Mouse (Mus musculus) cerebellum, postnatal 36 days (tissue): ENCODE measurements around the gene Tsc1.

Source experiments
- DNase-seq, 2 experiments: peaks; one replicate each; pipeline ENCODE4 v3.0.0; 2021 to 2022; ENCODE audit warnings: mixed read lengths in 2 of 2

Tsc1 gene

DNA sequence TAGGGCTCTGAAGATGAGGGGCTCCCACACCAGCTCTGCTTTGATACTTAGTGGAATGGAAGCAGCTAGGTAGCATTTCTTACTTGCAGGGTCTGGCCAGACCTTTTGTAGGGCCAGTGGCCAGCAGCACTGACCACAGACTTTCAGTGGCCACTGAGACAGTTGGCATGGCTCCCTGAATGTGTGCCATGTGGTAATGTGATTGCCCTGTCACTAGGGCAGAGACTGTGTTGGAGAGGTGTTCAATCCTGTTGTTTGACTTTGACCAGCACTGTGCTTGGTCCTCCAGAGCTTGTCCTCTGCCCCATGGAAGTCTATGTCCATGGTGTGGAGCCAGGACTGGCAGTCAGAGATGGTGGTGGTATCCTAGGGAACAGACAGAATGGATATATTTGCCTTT is 9.5 kb downstream of the Tsc1 start:
- DNase-seq, result peak; percentile 40

DNA sequence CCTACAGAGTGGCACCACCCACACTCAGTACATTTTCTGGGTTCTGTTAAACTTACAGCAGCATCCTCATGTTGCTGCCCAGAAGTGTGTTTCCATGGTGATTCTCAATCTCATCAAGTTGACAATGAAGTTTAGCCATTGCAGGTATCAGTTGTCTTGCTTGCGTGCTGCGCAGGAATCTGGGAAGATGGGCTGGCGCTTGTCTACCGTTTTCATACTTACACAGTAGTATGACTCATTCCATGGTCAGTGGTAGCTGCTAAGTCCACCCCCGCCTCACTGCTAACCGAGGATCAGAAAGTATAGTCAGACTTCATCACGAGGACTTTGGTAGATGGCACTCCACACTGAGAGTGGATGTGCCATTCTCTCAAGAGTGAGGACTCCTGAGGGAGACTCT is 12.3 kb downstream of the Tsc1 start:
- DNase-seq, result no peak

DNA sequence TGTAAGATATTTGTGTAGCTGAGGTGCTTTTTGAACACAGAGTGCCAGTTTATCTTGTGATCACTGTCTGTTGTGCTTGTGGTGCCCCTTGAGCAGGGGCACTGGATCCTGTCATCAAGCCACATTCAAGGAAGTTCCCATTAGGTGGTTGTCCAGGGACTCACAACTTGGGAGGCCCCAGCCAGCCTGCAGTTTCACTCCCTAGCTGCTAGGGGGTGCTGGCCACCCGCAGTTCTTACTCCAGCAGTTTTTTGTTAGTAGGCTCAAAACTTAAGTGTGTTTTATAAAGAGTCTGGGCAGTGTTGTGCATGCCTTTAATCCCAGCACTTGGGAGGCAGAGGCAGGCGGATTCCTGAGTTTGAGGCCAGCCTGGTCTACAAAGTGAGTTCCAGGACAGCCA is 13.3 kb downstream of the Tsc1 start:
- DNase-seq, result no peak

DNA sequence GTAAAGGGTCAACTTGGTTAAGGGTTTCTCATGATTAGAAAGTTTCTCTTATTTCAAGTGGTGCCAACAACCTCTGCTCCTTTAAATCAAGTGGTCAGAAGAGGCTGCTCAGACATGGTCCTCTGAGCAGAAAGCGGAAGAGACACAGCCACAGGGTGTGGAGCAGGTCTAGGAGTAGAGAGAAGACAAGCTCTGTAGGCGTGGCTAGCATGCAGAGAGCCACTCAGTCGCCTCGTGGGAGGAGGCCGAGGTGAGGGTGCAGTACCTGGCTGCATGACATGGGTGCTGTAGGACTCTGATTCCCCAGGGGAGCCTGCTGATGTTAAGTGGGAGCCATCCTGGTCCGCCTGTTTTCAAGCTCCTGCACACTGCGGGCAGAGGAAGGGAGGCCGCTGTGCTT is 15.2 kb downstream of the Tsc1 start:
- DNase-seq, result no peak

DNA sequence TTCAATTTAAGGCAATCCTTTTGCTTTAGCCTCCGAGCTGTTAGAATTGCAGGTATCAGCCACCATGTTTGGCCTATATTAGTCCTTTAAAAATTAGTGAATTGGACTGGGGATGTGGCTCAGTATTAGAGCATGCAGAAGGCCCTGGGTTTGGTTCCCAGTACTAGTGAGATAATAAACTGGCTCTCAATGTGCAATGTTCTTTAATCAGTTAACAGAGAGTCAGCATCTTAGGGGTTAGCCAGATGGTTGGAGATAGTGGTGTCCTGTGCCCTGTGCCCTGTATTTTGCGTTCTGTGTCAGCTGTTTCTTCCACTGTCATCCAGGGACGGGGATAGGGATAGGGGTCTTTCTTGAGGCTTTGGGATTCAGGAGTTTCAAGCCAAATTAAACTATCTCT is 21.9 kb downstream of the Tsc1 start:
- DNase-seq, result no peak

DNA sequence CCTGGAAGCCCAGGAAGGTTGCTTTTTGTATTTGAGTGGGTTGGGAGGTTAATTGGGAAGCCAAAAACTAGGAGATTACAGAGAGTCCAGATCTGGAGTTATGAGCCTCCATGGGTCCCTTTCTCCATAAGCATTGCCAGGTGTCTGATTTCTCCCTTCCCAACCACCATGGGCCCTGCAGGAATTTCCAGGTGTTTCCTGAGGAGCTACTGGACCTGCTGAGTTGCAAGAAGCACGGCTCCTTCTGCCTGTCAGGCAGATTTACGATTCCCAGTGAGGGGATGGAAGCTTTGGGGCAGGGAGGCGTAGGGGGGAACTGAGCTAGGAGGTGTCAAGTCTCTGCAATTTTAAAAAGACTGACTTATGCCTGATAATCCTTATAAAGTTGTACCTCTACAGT is 24.8 kb downstream of the Tsc1 start:
- no peak for DNase-seq

DNA sequence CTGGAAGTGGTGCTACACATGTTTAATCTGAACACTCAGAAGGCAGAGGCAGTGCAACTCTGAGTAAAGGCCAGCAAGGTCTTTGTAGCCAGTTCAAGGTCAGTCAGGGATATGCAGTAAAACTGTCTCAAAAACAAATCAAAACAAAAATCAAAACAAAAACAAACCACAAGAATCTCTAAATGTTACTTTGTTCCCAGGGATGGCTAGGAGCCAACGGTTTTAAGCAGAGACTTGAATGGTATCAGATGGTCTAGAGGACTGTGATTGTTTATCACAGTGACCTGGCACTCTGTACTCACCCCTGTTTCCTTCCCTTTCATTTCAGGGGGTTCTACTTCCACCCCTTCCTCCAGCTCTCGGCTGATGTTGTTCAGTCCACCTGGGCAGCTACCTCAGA is 30.4 kb downstream of the Tsc1 start:
- DNase-seq, result no peak

DNA sequence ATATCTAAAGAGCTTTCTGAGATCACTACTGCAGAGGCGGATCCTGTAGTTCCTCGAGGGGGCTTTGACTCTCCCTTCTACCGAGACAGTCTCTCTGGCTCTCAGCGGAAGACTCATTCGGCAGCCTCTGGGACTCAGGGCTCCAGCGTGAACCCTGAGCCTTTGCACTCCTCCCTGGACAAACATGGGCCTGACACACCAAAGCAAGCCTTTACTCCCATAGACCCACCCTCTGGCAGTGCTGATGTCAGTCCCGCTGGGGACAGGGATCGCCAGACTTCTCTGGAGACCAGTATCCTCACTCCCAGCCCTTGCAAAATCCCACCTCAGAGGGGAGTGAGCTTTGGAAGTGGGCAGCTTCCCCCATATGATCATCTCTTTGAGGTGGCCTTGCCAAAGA is 35.0 kb downstream of the Tsc1 start:
- no peak for DNase-seq

DNA sequence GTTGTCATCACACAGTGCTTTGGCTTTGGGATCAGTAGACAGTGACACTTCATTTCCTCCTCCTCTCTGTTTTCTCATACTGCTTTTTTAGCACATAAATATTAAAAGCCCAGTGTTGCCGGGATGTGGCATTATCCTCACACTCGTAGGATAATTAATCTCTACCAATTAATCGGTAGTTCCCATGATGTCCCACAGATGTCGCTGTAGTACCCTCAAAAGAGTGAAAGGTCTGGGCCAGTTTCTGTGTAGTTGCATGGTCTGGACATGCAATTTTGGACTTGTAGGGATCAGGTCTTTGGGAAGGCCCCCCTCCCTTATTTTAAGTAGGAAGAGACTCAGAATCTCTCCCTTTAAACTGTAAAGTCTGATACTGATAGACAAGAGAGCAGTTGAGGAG is 39.7 kb downstream of the Tsc1 start:
- DNase-seq, result peak in 1 of 2 experiments; percentile 41

DNA sequence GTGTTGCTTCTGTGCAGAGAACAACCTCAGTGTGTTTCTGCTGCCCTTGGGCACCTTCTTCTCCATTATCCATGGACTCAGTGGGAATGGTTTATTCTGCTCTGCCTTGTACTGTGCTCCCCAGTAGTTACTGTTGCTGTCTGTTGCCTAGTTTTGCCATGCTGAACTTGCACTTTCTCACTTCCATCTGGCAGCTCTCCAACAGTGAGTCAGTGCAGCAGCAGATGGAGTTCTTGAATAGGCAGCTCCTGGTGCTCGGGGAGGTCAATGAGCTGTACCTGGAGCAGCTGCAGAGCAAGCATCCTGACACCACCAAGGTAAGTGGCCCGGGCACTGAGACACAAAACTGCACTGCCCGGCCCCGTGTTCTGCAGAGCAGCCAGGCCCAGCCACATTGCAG is 40.7 kb downstream of the Tsc1 start:
- peak; percentile 47 to 51 for DNase-seq

DNA sequence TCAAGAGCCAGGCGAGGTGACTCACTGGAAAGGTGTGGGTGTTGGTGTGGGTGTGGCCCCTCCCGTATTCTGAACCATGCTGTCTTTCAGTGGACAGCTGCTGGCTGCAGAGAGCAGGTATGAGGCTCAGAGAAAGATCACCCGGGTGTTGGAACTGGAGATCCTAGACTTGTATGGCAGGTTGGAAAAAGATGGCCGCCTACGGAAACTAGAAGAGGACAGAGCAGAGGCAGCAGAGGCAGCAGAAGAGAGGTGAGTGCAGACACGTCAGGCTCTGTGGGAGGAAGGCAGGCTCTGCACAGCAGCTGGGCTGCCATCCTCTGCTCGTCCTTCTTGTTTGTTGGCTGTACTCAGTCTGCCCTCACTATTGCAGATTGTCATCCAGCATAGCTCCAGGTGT is 44.9 kb downstream of the Tsc1 start:
- no peak for DNase-seq

DNA sequence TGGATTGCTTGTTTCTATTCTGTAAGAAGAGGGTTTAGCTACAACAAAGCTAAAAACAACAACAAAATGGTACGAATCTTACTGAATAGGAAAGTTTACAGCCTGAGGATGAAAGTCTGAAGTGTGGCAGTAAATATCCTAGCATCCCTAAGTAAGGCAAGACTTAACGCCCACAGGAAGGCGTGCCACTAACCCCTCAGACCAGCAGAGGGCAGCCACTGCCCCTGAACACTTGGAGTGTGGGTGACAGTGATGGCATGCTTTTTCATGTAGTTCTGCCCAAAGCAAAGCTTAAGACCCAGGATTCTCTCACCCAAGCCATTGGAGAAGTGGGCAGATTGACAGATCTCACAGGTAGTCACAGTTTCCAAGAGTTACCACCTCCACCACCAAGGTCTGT is 47.4 kb downstream of the Tsc1 start:
- DNase-seq, result no peak

DNA sequence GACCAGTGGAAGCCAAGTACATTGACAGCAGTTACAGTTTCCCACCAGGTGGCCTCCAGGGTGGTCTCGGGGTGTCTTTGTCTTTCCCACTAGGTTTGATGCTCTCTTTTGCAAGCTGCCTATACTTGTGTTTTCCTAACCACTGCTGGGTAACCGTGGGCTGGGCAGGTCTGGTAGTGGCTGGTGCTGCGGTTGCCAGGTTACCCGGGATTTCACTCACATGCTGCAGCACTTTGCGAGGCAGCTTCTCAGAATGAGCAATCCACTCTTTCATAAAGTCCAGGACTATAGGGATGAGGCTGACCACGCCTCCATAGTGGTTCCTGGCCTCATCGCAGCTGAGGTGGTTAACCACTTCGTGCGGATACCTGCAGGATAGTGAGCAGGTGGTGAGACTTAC is 51.7 kb downstream of the Tsc1 start:
- DNase-seq, result no peak

DNA sequence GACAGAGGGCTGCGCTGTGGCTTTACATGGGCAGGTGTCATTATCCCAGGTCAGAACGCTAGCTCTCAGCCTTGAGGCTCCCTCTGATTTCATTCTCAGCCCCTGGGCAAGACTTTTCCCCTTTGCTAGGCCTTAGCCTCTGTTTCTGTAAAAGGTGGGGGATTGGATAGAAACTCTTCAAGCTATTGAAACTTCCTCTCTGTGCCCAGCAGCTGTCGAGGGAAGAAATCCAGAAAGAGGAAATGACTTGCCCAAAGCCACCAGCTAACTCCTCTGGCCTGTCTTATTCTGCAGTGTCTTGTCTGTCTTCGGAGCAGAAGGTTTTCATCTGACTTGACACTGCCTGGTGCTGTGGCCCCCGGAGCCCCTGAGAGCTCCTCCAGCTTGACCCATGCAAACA is 57.5 kb downstream of the Tsc1 start:
- DNase-seq, result no peak

DNA sequence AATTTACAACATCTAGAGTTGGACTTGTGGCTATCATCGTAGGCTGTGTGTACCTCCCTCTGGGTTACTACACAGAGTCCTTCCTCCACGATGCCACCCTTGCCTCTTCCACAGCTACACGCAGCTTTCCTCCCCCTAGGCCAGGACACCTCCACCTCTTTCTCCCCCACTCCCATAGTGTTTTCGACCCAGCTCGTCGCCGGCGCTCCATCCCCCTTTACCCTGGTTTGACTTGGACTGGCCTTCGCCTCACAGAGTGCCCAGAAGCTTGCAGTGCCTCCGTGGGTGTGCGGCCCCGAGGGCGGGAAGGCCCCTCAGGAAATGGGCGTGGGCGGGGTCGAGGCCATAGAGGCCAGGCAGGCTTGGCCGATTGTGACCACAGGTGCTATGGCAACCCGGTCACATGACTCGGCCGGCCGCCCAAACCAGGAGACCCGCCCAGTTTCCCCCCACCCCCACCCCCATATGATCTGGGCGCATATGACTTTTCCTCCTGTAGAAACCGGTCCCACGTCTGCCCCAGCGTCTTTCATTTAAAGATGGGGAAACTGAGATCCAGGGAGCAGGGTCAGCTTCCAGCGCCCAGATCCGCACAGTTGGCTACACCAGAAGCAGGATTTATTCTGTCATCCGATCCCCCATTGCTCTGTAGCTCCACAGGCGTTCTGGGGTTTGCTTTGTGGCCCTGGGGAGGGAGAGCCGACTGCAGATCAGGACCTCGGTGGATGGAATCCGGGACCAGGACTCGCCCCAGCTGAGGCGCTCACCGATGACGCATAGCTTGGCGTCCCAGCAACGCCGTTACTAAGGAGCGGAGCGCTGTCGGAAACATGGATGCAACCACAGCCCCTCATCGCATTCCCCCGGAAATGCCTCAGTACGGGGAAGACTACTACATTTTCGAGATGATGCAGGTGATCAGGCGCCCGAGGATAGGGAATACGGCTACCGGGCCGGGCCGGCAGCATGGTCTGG is 58.6 kb downstream of the Tsc1 start, which contains the start of the genes Spaca9 and Ak8:
Gene Spaca9, minus strand, starts transcription at position 367 of the 975 bp plus-strand sequence.
Gene Ak8, plus strand, starts transcription at position 804 of the 975 bp plus-strand sequence.
- peak; percentile 76 to 81 for DNase-seq

DNA sequence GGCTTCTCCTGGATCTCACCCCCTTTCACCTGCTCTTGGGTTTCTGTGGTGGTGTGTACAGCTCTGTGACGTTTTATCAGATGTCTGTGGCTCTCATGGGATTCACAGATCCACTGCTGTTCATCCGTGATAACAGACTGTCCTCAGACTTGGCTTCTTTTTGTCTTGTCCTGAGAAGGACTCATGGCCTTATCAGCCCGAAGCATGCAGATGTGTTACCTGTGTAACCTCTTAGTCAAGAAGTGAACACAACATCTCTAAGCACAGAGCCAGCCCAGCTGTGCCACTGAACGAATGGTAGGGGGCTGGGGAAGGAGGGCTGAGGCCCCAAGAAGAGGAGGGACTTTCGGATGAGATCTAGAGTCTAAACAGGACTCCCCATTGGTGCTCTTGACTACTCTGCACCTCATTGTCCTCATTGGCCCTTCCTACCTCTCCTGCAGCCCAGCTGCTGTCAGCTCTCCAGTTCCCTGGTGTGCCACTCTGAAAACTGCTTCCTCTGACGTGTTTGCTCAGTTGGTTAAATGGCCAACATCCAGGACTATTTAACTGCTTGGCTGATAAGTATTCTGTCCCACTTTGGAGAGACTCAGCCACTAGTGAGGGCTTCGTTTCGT is 60.7 kb downstream of the Tsc1 start:
- no peak for DNase-seq

DNA sequence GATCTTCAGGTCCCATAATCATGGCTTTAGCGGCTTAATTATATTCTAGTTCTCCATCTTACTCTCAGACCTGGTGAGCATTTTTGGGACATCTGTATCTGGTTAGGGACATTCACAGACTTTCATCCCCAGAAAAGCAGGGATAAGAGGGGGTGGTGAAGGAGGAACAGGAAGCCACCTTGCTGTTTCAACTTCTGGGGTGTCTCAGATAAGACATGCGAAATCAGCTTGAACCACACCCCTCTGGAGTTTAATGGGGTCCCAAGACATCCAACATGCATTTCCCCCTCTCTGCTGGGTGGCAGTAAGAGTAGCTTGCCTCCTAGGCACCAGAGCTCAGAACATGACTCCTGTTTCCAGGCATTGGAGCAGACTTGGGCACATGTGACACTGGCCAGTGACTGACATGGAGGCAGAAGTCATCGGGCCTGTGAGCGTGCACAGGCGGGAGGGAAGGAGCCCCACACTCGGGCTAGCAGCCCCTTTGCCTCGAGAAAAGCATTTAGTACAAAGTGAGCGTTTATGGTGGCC is 65.1 kb downstream of the Tsc1 start:
- no peak for DNase-seq

DNA sequence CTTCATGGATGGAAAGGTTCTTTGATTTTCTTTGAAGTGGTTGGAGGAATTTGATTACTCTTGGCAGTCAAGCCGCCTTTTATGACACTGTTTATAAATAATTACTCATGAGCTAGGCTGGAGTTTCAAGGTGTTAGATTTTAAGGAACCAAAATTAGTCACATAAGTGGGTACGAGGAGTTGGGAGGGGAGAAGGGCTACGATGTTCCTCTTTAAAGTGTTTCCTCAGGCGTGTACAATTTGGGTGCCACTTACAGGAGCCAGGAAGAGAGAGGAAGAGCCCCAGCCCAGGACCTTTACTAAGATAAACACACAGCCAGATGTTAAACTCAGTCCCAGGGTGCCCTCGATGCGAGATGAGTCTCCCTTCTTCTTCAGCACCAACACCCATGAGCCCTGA is 65.8 kb downstream of the Tsc1 start:
- DNase-seq, result no peak

DNA sequence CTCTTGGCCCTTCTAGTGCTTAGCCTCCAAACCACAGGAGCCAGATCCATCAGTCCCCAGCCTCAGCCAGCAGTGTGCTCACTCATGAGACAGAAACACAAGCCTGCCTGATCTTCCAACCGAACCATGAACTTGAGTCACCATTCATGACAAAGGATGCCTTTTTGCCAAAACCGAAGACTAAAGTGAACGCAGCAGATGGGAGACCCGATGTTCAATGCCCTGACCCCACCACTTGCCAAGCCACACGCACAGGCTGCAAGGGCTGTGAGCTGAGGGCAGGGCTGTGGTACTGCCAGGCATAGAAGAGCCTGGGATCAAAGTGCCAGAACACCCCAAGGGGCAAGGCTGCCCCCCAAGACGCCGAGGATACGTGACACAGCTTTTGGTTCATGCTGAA is 72.0 kb downstream of the Tsc1 start:
- no peak for DNase-seq

DNA sequence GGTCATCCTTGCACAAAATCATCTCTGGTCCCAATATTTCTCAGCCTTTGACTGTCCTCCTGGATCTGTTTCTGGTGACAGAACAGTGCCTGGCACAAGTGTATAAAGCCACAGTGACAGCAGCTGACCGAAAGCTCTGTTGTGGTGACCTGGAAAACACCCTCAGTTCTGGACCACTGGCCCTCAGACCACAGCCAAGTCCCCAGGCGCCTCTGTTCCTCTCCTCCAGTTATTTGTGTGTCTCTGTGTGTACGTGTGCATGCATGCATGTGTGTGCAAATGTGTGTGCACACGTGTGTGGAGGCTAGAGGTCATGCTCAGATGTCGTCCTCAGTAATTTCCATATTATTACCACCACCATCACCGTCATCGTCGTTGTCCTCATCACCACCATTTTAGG is 81.4 kb downstream of the Tsc1 start:
- DNase-seq, result no peak

DNA sequence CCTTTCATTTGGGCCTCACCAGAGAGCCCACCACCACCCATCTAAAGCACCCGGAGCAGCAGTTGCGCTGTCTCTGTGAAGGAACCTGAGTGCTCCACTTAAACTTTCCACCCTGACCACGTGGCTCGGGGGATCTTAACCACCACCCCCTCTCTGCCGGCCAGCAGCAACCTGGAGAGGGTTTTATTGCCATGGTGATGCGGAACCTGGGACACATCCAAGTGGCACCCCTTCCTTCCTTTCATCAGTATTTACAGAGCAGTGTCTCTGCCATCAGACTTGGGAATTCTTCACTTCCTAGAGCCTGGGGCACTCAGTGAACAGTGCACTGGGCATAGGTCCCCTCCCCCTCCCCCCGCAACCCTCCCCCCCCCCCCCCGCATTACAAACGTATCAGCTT is 82.9 kb downstream of the Tsc1 start:
- no peak for DNase-seq

DNA sequence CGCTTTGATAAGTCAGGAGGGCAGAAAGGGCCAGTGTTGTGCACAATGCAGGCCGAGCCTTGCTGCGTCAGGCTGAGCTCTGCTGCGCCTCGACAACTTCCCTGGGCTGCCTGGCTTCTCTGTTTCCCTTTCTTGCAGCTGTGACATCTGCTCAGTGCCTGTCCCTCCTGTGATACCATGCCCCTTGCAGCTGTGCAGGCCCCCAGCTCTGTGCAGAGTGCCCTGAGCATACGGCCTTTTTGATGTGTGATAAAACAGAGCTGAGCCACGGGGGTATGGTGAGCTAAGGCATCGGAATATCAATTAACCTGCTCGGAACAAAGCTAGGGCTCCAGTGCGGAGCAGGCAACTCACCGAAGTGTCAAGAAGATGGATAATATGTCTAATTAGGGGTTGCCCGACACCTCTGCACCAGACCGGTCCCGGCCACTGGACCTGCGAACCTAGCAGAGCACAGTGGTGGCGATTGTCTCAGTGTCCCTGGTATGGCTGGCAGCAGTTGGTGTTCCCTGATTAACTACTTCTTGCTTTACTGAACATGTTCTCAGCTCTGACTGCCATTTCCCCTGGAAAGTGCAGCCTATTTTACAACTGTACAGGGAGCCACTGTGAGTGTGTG is 86.9 kb downstream of the Tsc1 start:
- no peak for DNase-seq

DNA sequence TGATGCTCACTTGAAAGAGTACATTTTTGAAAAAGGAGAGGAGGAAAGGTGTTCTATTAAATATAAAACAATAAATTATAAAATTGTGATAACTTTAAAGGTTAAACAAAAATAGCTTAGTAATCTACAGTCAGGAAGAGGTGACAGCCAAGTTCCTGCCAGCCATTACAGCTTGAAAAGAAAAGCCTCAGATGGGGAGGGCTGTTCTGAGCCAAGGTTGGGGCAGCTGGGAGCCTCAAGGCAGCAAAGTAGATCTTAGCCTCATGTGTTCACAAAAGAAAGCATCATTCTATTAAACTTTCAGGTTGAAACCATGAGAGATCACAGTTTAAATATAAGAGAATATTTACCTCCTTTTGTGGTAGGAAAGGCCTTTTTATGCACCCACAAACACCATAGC is 89.6 kb downstream of the Tsc1 start:
- DNase-seq, result no peak

DNA sequence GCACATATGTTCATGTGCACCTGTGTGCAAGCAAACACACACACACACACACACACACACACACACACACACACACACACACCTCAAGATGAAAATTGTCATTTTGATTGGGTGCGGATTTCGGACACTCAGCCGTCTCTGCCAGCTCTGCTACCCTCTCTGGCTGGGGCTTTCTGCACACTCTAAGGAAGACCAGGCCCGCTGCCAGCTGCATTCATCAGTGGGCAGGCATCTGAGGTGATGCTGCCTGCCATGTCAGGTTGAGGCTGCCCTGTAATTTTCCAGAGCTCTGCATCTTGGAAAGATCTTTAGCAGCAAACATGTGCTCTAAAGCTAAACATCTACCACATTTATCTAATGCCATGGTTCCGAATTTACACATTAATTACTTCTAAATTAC is 96.1 kb downstream of the Tsc1 start:
- DNase-seq, result peak; percentile 52 to 61
